Mouse (Mus musculus): ENCODE measurements around the gene 1500011B03Rik.

The 1500011B03Rik gene

GRCm38 (mm10) chr5:114808385-114808784, 14.9 kb downstream of the 1500011B03Rik start:
- DNase-seq = no peak

- DNase-seq = no peak
Measured at GRCm38 (mm10) chr5:114807893-114808292, 15.4 kb downstream of the 1500011B03Rik start.

- DNase-seq = no peak
Measured at GRCm38 (mm10) chr5:114807468-114807867, 15.8 kb downstream of the 1500011B03Rik start.

- no peak for DNase-seq
Measured at GRCm38 (mm10) chr5:114807063-114807462, 16.2 kb downstream of the 1500011B03Rik start.

DNA sequence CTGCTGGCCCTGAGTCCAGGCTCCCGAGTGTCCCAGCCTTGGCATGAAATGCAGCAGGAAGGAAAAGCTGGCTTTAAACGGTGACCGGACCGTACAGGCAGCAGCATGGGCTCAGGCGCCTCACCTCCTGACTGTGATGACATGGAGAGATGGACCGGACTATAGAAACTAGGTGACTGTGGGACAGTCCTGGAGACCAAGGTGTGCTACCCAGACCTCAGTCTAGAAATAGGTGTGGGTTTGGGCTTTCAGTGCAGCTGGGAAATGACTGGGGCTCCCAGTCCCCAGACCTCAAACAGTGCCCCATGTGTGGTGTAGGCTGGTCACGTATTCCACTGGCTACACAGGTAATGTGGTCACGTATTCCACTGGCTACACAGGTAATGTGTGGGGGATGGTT, 16.6 kb downstream of the 1500011B03Rik start:
- DNase-seq = no peak

DNA sequence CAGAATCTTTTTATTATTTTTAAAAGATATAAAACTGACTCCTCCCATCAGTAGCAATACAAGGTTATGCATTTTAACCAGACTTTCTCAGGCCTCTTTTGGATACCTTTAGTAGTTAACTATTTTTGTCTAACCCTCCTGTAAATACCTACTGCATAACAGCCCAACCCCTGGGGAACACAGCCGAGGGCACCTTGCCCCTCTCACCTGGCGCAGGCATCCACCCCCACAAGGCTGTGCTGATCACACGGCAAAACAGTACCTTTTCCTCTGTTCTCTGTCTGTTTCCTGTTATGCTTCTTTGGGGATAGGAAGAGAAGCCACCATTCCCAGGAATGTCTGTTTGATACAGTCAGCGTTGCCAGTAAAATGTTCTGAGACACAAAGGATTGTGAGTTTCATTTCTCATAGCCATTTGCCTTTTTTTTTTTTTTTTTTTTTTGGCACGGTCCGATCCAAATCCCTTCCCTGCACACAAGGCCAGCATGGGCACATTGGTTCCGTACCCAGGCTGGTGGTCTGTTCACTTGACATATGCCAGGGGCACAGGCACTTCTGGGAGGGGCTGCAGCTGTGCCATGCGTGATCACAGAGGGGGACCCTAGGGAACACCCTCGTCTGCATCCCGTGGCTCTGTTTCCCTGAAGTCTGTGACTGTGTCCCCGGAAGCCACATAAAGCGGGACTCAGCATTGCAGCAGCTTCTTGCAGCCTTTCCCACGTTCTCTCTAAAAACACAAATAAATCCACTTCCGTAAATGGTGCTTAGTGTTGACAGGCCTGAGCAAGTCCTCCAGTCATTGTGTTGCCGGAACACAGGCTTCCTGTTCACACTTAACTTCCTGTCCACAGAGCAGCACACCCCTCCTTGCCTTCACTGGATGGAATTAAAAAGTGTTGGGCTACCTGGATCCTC, 17.6 kb downstream of the 1500011B03Rik start:
- DNase-seq = no peak

DNA sequence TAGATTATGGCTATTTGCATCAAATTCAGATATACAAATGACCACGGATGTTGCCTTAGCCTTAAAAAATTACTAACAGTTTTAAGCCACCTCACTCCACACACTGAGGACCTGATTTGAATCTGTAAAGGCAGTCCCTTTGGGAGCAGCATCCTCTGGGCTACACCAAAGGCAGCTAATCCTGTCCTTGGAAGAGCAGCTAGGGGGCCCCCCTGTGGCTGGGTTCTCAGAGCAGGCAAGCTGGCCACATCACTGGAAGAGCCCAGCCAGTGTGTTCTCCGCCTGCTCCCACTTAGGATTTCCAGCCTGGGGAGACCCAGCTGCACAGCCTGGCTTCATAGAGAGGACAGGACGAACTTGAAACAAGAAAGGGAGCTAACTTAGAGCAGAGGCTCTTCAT, 18.3 kb downstream of the 1500011B03Rik start:
- DNase-seq = peak; percentile 75

- no peak for DNase-seq
Measured at GRCm38 (mm10) chr5:114804335-114804734, 18.9 kb downstream of the 1500011B03Rik start.

DNA sequence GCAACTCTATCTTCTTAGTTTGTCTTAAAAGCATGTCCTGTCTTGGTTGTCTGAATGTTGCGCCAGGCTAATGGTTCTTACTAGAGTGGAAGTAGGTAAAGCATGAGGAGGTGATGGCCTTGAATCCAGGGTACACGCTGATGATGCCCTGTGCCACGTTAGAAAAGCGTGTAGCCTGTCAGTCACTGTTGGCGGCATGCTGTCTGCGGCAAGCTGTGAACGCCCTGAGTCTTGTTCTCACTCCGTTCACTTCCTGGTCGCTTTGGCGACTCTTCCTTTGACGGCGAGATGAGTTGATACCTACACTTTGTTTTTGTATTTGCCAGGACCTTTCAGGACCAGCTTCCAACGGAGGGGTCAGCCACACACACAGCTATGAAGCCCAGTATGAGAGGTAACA, 20.0 kb downstream of the 1500011B03Rik start:
- DNase-seq = no peak

GRCm38 (mm10) chr5:114801841-114802240, 21.4 kb downstream of the 1500011B03Rik start:
- no peak for DNase-seq

DNA sequence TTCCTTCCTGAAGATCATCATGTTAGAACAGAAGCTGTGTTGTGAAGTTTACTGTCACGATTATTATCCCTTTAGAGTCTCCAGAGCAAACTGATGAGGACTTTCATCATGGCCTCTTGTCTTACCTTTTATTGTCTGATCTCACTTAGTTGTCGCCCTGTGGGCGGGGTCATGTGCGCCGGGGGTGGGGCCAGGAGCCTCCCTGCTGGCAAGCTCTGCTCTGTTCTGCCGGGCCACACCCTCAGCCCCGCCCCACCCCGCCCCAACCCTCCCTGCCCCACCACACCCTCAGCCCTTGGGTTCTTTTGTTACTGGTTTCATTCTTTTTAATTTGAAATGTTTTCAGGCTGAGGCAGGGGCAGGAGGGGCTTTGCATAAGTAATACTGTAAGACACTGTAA, 22.2 kb downstream of the 1500011B03Rik start:
- no peak for DNase-seq

GRCm38 (mm10) chr5:114799848-114800247, 23.4 kb downstream of the 1500011B03Rik start:
- DNase-seq = no peak

- DNase-seq = no peak
Measured at GRCm38 (mm10) chr5:114797253-114797652, 26.0 kb downstream of the 1500011B03Rik start.

- no peak for DNase-seq
Measured at GRCm38 (mm10) chr5:114796299-114797012, 26.8 kb downstream of the 1500011B03Rik start.

DNA sequence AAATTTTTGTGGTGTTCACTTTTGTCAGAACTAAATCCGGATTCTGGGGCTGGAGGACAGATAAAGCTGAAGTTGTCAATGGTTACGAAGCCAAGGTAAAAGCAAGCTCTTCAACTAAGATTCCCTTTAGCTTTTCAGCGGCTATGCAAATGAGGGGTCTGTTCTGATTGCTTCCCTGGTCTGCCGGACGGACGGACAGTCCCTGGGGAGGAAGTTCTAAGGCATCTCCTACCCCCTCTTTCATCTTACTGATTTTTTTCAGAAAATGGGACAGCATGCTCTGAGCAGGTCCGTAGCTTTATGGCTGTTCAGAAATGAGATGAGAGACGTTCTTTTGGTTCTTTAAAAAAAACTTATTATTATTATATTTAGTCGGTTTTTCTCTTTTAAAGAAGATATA, 27.6 kb downstream of the 1500011B03Rik start:
- no peak for DNase-seq

DNA sequence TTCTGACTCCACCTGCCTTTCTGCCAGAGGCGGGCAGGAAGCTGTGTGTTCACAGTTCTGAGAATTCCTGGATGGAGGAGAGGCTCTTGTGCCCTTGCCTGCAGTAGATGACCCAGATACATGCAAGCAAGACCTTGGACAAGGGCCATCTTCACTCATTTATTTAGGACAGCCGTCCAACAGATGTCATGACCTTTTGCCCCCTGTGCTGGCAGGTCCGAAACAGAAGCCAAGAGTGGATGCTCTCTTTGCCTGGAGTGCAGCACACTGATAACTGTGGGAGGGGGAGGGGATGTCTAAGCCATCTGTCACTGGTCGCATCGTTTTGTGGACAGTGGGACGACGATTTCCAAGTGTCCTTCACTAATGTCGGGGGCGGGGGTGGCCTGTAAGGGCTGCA, 28.0 kb downstream of the 1500011B03Rik start:
- no peak for DNase-seq

DNA sequence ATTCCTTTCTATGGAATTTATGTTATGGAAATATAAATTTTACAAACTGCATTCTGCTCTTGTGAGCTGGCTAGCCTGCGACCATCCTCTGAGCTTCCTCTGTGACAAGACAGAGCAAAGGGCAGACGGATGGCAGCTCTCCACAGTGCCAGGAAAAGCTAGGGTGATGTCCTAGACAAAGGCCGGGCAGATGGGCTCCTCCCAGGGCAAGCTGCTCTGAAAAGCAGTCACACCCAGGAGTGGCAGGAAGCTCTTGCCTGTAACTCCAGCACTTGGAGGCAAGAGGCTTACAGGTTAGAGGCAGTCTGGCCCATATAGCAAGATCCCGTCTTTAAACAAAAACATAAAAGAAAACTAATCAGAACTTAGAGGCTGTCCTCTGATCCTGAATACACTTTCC, 28.7 kb downstream of the 1500011B03Rik start:
- DNase-seq = no peak

- no peak for DNase-seq
Measured at GRCm38 (mm10) chr5:114793317-114793716, 30.0 kb downstream of the 1500011B03Rik start.

DNA sequence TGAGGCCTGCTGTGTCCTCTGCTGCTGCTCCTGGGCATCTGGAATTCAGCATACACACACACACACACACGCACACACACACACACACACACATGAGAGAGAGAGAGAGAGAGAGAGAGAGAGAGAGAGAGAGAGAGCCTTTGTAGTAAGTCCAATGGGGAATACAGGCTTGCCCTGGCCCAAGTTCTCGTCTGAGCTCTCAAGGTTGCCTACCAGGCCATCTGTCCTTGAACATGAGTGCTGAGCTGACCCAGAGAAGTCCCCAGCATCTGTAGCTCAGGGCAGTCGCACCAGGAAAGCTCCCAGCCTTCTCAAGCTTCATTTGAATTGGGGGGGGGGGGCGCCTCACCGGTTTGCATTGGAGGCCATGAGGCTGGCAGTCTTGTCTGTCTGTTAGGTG, 38.1 kb downstream of the 1500011B03Rik start:
- DNase-seq = no peak

DNA sequence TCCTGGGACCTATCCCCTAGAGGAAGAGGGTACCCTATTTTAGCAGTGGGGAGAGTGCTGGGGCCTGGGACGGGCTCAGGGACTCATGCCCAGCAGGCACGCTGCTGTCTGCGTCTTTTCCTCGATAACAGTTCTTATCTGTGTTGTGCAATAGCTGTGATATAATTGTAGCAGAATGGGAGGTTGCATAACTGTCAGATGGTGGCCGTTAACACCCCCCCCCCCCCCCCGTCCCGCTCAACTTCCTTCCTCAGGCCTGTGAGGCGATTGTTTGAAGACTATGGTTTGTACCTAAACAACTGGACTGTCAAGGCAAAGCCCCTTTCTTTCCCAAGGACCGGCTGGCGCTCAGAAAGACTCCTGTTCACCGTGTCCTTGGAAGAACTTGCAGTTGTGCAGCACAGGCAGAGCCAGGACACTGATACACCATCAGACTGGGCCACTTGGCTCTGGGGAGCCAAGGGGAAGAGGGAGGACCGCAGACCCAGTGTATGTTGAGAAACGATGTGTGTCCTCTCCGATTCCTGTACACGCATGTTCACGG, 38.6 kb downstream of the 1500011B03Rik start:
- no peak for DNase-seq

- DNase-seq = no peak
Measured at GRCm38 (mm10) chr5:114783405-114784163, 39.7 kb downstream of the 1500011B03Rik start.

DNA sequence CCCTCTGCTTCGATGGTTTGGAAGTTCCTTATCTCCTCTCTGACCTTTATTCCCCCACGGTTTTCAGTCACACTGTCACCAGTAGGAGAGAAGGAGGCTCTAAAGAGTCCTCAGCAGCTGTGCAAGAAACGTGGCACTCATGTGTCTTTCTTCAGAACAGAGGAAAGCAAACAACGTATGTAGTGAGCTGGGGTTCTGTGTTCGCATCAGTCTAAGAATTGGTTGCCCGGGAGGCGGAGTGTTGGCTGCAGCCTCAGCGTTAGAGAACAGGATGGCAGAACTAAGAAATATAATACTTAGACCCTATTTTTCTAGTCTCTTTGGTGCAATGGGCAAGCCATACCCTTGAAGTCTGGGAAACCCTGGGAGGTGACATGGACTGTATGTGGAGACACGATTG, 40.3 kb downstream of the 1500011B03Rik start:
- no peak for DNase-seq

GRCm38 (mm10) chr5:114780912-114781311, 42.4 kb downstream of the 1500011B03Rik start:
- DNase-seq = no peak
